Mouse (Mus musculus): Measurements from ENCODE around the gene Spsb1. TPM values are rescaled to one million over a fixed set of nuclear protein-coding genes. Genes with fewer than 3 reads are reported as not detected.

Gene Spsb1
- total and polyA plus RNA-seq, 3 experiments: 0.04 to 0.19 (median 0.07) TPM

DNA sequence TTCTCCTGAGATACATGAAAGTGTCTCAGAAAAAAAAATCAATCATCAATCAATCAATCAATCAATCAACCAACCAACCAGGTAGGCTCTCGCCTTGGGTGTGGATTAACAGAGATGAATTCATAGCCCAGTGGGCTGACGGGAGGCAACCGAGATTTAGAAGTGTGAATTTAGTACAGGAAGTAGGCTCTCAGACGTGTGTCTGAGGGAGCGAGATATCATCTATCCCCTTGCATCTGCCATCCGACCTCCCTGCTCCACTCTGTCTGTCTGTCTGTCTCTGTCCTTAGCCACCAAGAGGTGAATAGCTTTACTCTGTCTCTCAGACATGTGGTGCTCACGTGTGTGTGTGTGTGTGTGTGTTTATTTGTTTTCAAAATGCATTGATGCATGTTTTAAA lies 83.3 kb downstream of the Spsb1 start:
- dilution Hi-C loops (cut with MboI; ENCODE audit: extremely low pct_ligation_motif_present, extremely low pct_unique_long_range_greater_than_20kb, low sequenced_read_pairs) (no loop called here), in situ Hi-C loops (cut with MboI; ENCODE audit: low pct_ligation_motif_present, low pct_unique_long_range_greater_than_20kb, low sequenced_read_pairs) (loop anchor here (10.0 kb wide), 1 partner anchor 73 kb away; no protein-coding TSS in a partner anchor)
- no peaks in the 10 kb centered on the region for H3K36me3 ChIP-seq (replicated peaks in 1 of 2; ENCODE audit: control insufficient read depth in 1 of 2, insufficient read depth in 1 of 2, low read length in 1 of 2)
- TF ChIP-seq MAFK (IDR thresholded peaks at IDR 0.05; ENCODE audit: insufficient replicate concordance, low read length) (no peak), UBTF (IDR thresholded peaks at IDR 0.05; ENCODE audit: low read depth, low read length) (no peak), USF1 (IDR thresholded peaks at IDR 0.05; ENCODE audit: low read depth, low read length) (no peak), RCOR1 (conservative IDR thresholded peaks at IDR 0.05; ENCODE audit: low read depth, low read length) (no peak), POLR2A (IDR thresholded peaks at IDR 0.05; ENCODE audit: low read depth, low read length) (no peak), CHD1 (IDR thresholded peaks at IDR 0.05; ENCODE audit: low read depth, low read length) (no peak), SIN3A (IDR thresholded peaks at IDR 0.05; ENCODE audit: low read length) (no peak), JUND (conservative IDR thresholded peaks at IDR 0.05; ENCODE audit: low read depth, low read length) (no peak), CHD2 (IDR thresholded peaks at IDR 0.05; ENCODE audit: low read length) (no peak), MXI1 (IDR thresholded peaks at IDR 0.05; ENCODE audit: low read depth, low read length) (no peak), JUN (IDR thresholded peaks at IDR 0.05; ENCODE audit: insufficient read depth, low read depth, low read length) (no peak), CTCF (conservative IDR thresholded peaks at IDR 0.05 in 1 of 2, IDR thresholded peaks at IDR 0.05 in 1 of 2; ENCODE audit: low read depth in 2 of 2, low read length in 2 of 2) (no peak), HCFC1 (IDR thresholded peaks at IDR 0.05; ENCODE audit: low read depth, low read length) (no peak), TCF12 (IDR thresholded peaks at IDR 0.05; ENCODE audit: low read depth, low read length) (no peak), MYC (IDR thresholded peaks at IDR 0.05; ENCODE audit: low read depth, low read length) (no peak)
- no peak overlapping the region for H3K9ac ChIP-seq (ENCODE audit: insufficient read depth, low read depth)
- peaks cover 63% of the 10 kb centered on the region for H3K27me3 ChIP-seq (replicated peaks)
- no peaks in the 10 kb centered on the region for H3K79me2 ChIP-seq (replicated peaks; ENCODE audit: control insufficient read depth, extremely low read depth, insufficient read depth, poor library complexity, severe bottlenecking)
- H3K4me1 ChIP-seq (ENCODE audit: control insufficient read depth in 1 of 2, insufficient read depth in 2 of 2): peaks cover 6 to 24% of the 10 kb centered on the region in 2 experiments; a peak in 3 of 4 replicates
- no peak overlapping the region for H3K4me3 ChIP-seq (replicated peaks in 1 of 3; ENCODE audit: low read depth in 2 of 3, low read length in 2 of 3, poor library complexity in 1 of 3)
- DNase-seq (ENCODE audit: extremely low read depth): no peak
- H3K9me3 ChIP-seq (replicated peaks; ENCODE audit: low read length): peaks cover 9% of the 10 kb centered on the region
- H3K4me2 ChIP-seq (ENCODE audit: insufficient read depth, low read depth, poor library complexity, severe bottlenecking): no peak overlapping the region
- H3K27ac ChIP-seq (ENCODE audit: insufficient read depth, low read depth): no peak overlapping the region

DNA sequence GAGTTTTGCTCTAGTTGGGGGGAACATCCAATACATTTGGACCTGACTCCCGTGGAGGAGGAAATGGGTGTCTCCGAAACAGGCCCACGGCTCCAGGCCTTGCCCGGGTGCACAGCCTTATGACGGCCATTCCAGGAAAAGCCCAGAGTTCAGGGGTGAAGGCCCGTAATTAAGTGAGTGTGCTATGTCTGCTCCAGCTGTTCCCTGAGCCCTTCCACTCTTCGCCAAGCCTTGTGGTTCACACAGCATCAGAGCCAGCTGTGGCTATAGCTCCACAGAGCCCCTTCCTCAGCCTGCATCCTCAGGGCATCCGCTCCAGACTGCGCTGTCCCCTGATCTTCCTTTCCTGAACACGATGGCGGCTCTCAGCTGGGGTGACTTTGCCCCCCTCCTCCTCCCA lies 83.8 kb downstream of the Spsb1 start:
- in situ Hi-C loops (cut with MboI; ENCODE audit: low pct_ligation_motif_present, low pct_unique_long_range_greater_than_20kb, low sequenced_read_pairs) (loop anchor here (10.0 kb wide), 1 partner anchor 74 kb away; no protein-coding TSS in a partner anchor), dilution Hi-C loops (cut with MboI; ENCODE audit: extremely low pct_ligation_motif_present, extremely low pct_unique_long_range_greater_than_20kb, low sequenced_read_pairs) (no loop called here)
- H3K9ac ChIP-seq (ENCODE audit: insufficient read depth, low read depth): no peak overlapping the region
- no peak overlapping the region for H3K4me2 ChIP-seq (ENCODE audit: insufficient read depth, low read depth, poor library complexity, severe bottlenecking)
- DNase-seq (ENCODE audit: extremely low read depth): no peak
- TF ChIP-seq USF1 (IDR thresholded peaks at IDR 0.05; ENCODE audit: low read depth, low read length) (no peak), MXI1 (IDR thresholded peaks at IDR 0.05; ENCODE audit: low read depth, low read length) (no peak), POLR2AphosphoS2 (IDR thresholded peaks at IDR 0.05; ENCODE audit: low read depth, low read length) (no peak), ETS1 (conservative IDR thresholded peaks at IDR 0.05; ENCODE audit: low read depth, low read length) (no peak), IRF4 (IDR thresholded peaks at IDR 0.05; ENCODE audit: low read depth, low read length) (no peak), MAZ (IDR thresholded peaks at IDR 0.05; ENCODE audit: low read depth, low read length) (no peak), MEF2A (IDR thresholded peaks at IDR 0.05; ENCODE audit: borderline replicate concordance, low read depth, low read length) (no peak), MAFK (IDR thresholded peaks at IDR 0.05; ENCODE audit: insufficient replicate concordance, low read length) (no peak)
- no peaks in the 10 kb centered on the region for H3K36me3 ChIP-seq (replicated peaks in 1 of 2; ENCODE audit: control insufficient read depth in 1 of 2, insufficient read depth in 1 of 2, low read length in 1 of 2)
- no peak overlapping the region for H3K4me3 ChIP-seq (replicated peaks in 1 of 3; ENCODE audit: low read depth in 2 of 3, low read length in 2 of 3, poor library complexity in 1 of 3)
- peaks cover 61% of the 10 kb centered on the region for H3K27me3 ChIP-seq (replicated peaks)
- no peaks in the 10 kb centered on the region for H3K79me2 ChIP-seq (replicated peaks; ENCODE audit: control insufficient read depth, extremely low read depth, insufficient read depth, poor library complexity, severe bottlenecking)
- H3K27ac ChIP-seq (ENCODE audit: insufficient read depth, low read depth): no peak overlapping the region
- H3K9me3 ChIP-seq (replicated peaks; ENCODE audit: low read length): peaks cover 9% of the 10 kb centered on the region
- H3K4me1 ChIP-seq (ENCODE audit: control insufficient read depth in 1 of 2, insufficient read depth in 2 of 2): peaks cover 6 to 24% of the 10 kb centered on the region in 2 experiments; a peak in 3 of 4 replicates
